Mouse (Mus musculus): ENCODE results near the gene Gm21969. TPM values are rescaled to one million over a fixed set of nuclear protein-coding genes. Genes with fewer than 3 reads are reported as not detected.
A peak's percentile ranks its signal among the peaks of the same experiment; 100 is the strongest.

Gm21969 gene
- total RNA-seq, 2 experiments from 2014 or later, result not detected

DNA sequence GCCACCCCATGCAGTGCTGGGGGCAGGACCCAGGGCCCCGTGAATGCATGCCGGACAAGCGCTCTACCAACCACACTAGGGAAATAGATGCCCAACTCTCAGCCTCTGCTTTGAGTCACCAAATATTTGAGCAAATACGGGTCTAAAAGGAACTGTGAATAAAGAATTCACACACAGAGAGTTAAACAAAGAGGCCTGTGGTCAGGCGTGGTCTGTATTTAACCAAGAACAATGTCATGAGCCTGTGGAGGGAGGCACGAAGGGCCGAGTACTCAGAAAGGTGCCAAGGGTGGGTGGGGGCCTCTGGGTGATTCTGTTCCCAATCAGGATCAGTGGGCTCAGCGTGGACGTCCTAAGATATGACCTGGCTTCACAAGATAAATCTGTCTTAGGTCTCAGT is 85.1 kb downstream of the Gm21969 start:
- TF ChIP-seq CTCF (IDR thresholded peaks at IDR 0.05), result no peak
- Histone ChIP-seq H3K27ac (no peak overlapping the region), H3K4me3 (no peak overlapping the region)
- no peak for DNase-seq (ENCODE audit: extremely low spot score in 1 of 2, low spot score in 2 of 2)
- intact Hi-C loops (cut with DNase I), result no loop called here

DNA sequence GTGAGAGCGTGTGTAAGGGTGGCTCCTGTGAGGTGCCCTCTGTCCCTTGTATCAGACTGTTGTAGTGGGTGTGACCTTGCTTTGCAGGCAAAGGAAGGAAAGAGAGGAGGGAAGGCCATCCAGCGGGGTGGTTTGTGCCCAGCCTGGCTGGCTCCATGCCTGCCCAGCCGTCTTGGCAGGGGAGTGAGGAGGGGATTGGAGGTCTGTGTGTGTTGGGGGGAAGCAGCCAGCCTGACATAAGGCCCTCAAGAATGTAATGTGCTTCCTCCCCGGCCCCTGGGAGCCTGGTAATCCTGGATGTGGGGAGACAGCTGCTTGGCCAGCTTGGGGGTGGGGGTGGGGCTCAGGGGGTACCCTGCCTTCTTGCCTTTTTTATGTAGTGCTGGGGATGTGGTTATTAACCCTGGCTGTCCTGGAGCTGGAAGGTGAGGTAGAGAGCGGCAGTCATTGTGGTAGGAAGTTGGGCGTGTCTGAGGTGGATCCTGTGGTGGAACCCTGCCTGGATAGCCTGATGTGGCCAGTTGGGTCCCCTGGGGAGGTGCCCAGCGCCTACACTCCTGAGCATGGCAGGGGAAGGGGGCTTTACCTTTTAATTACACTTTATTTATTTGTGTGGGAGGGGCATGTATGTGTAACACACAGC is 86.8 kb downstream of the Gm21969 start:
- no peak overlapping the region for H3K4me3 ChIP-seq
- intact Hi-C loops (cut with DNase I), result loop anchor here (10.0 kb wide), 1 partner anchor 285 kb away; no protein-coding TSS in a partner anchor
- no peak overlapping the region for H3K27ac ChIP-seq
- TF ChIP-seq CTCF (IDR thresholded peaks at IDR 0.05), result no peak
- no peak for DNase-seq (ENCODE audit: extremely low spot score in 1 of 2, low spot score in 2 of 2)

DNA sequence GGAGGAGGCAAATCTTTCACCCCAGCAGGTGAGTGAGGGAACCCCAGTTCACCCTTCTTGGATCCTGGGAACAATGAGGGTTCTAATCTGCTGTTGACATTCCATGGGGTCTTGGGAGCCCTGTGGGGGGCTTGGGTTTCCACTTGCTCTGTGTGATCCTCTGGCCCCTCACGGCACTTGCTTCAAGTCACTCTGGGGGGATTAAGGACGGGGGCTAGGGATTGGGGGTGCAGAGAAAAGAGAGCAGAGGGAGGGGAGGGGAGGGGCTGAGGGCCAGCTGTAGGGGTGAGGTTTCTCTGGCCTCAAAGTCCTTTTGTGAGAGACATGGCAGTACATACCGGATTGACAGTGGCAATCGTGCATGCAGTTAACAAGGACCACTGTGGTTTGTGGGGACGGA is 90.3 kb downstream of the Gm21969 start:
- Histone ChIP-seq H3K27ac (no peak overlapping the region), H3K4me3 (no peak overlapping the region)
- no peak for TF ChIP-seq CTCF (IDR thresholded peaks at IDR 0.05)
- intact Hi-C loops (cut with DNase I), result loop anchor here (10.0 kb wide), 1 partner anchor 281 kb away; no protein-coding TSS in a partner anchor
- no peak for DNase-seq (ENCODE audit: extremely low spot score in 1 of 2, low spot score in 2 of 2)

DNA sequence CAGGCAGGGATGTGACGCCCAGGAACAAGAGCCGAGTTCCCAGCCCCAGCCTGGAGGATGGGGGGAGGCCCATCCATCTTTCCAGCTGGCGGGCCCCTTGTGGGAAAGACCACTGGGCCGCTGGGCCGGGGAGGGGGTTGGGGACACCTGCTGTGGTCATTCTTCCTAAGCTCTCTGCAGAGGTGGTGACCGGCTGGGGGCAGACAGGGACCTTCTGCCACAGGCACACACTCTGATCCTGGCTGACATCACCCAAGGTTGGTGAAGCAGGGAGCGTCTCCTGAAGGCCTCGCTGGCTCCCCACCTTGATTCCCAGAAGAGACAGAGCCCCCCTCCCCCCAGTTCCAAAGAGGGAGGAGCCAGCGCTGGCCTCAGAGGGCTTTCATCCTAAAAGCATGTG is 94.8 kb downstream of the Gm21969 start:
- Histone ChIP-seq H3K27ac (no peak overlapping the region), H3K4me3 (no peak overlapping the region)
- no peak for DNase-seq (ENCODE audit: extremely low spot score in 1 of 2, low spot score in 2 of 2)
- no peak for TF ChIP-seq CTCF (IDR thresholded peaks at IDR 0.05)
- intact Hi-C loops (cut with DNase I), result loop anchor here (10.0 kb wide), 1 partner anchor 277 kb away; no protein-coding TSS in a partner anchor

DNA sequence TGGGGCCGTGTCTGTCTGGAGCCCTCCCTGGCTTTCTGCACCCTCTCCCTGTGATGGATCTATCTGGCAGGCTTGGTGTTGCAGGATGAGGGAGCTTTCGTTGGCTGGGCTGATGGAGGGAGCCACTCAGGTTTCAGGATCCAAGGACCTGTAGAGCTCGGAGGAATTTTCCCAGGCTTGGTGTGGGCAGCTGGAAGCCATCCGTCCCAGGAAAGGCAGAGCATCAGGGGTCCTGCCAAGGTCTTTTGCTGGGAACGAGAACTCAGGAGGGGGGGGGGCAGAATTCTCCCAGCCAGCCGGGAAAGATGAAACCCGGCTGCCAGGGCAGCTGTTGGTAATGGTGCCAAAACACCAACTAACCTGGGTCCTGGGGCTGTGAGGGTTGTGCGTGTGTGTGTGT is 95.6 kb downstream of the Gm21969 start:
- no peak overlapping the region for H3K4me3 ChIP-seq
- H3K27ac ChIP-seq, result no peak overlapping the region
- DNase-seq (ENCODE audit: extremely low spot score in 1 of 2, low spot score in 2 of 2), result no peak
- intact Hi-C loops (cut with DNase I), result loop anchor here (10.0 kb wide), 1 partner anchor 276 kb away; no protein-coding TSS in a partner anchor
- TF ChIP-seq CTCF (IDR thresholded peaks at IDR 0.05), result no peak

DNA sequence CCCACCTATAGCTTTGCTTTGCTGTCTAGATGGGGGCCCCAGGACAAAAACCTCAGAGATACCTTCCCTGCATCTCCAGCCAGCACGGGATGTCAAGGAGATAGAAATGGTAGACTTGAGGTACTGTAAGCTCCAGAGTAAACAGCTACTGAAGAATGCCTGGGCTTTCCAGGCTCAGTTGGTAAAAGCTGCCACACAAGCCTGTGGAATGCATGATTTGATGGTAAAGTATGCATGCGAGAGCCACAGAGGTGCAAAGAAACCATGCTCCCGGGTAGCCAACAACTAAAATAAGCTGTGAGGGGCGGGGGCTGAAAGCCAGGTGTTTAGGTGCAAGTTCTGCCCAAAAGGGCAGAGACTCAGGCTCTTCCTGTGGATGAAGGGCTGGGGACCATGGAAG is 99.9 kb downstream of the Gm21969 start:
- intact Hi-C loops (cut with DNase I), result loop anchor here (5.0 kb wide), 1 partner anchor 89 kb away; no protein-coding TSS in a partner anchor
- no peak for TF ChIP-seq CTCF (IDR thresholded peaks at IDR 0.05)
- no peak for DNase-seq (ENCODE audit: extremely low spot score in 1 of 2, low spot score in 2 of 2)
- no peak overlapping the region for H3K4me3 ChIP-seq
- H3K27ac ChIP-seq, result no peak overlapping the region

DNA sequence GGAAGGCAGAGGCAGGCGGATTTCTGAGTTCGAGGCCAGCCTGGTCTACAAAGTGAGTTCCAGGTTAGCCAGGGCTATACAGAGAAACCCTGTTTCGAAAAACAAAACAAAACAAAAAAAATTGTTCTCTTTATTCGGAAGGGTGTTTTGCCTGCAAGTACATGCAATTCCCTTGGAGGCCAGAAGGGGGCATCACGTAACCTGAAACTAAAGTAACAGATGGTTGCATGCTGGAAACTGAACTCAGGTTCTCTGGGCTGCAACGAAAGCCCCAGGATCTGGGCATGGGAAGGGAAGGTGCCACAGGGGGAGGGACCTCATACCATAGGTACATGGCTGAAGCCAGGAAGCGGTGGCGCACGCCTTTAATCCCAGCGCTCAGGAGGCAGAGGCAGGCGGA is 100.5 kb downstream of the Gm21969 start:
- intact Hi-C loops (cut with DNase I), result loop anchor here (5.0 kb wide), 1 partner anchor 89 kb away; no protein-coding TSS in a partner anchor
- TF ChIP-seq CTCF (IDR thresholded peaks at IDR 0.05), result peak; percentile 24
- no peak for DNase-seq (ENCODE audit: extremely low spot score in 1 of 2, low spot score in 2 of 2)
- Histone ChIP-seq H3K27ac (no peak overlapping the region), H3K4me3 (no peak overlapping the region)

DNA sequence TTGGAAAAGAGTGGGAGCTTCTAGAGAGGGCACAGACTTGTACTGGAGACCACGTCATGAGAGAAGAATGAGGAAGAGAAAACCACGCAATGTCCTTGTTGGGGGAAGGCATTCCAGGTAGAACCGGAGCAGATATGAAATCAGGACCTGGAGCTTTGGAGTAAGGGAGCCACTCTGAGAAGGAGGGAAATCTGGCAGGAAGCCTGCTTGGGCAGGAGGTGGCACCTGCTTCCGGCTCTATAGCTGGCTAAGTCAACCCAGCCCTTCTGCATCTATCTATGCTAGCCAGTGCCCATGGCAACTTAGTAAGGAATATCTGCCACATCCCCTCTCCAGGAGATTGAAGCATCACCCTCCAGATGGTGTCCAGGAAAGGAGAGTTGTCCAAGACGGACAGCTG is 103.0 kb downstream of the Gm21969 start:
- intact Hi-C loops (cut with DNase I), result no loop called here
- no peak for TF ChIP-seq CTCF (IDR thresholded peaks at IDR 0.05)
- no peak for DNase-seq (ENCODE audit: extremely low spot score in 1 of 2, low spot score in 2 of 2)
- H3K4me3 ChIP-seq, result no peak overlapping the region
- H3K27ac ChIP-seq, result no peak overlapping the region

DNA sequence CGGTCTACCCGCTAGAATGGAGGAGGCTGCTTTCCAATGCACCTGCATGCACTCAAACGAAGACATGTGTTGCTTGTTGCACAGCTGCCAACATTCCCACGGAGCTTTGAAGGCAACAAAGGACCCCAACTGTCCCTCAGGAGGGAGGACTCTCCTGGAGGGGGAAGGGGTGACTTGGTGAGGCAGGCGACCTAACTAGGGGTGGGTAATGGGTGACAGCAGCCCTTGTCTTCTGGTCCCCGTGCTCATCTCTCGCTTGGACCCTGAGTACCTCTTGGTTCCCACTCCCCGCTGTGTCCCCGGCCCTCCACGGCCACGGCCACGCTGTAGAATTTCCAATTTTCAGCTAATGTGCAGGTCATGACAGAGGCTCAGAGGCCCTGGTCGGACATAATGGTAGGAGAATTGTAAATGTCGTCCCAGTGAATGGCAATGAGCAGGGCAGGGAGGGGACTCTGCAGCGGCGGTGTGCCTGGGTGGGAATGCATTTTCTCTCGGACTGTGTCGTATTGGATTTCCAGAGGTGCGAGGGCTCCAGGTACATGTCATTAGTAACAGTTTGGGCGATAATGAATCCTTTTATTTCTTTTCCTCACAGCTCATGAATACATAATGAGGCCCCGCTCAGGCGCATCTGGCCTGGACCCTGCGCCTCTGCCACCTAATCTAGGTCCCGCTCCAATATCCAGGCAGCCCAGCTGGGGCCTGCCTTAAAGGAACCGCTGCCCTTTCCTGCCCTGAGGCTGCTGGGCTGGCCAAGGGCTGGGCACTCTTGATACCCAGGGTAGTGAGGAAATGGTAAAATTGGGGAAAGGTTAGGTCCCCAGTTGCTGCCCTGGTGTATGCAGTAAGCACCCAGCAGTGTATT is 107.7 kb downstream of the Gm21969 start:
- Histone ChIP-seq H3K4me3 (no peak overlapping the region), H3K27ac (no peak overlapping the region)
- intact Hi-C loops (cut with DNase I), result no loop called here
- no peak for TF ChIP-seq CTCF (IDR thresholded peaks at IDR 0.05)
- no peak for DNase-seq (ENCODE audit: extremely low spot score in 1 of 2, low spot score in 2 of 2)

Small RNA genes within 50 kb of the gene (microRNA-seq; reads per million reads assigned to microRNA genes)
- gene Gm25571 (0 reads per million in 2 experiments), gene Mir7020 (1.9 reads per million in 2 experiments)

Other genes with a start within 250 kb of the Gm21969 start
- 10 to 100 TPM; 18.8 to 20.0 TPM for gene Iffo2, start 72.6 kb upstream of the Gm21969 start, total RNA-seq (2021)
- 10 to 100 TPM; 16.9 to 17.0 TPM for gene Aldh4a1, start 19.7 kb downstream of the Gm21969 start, total RNA-seq (2021)
- not detected for gene Tas1r2, start 50.4 kb downstream of the Gm21969 start, total RNA-seq (2021)
- gene Pax7, start 230.3 kb downstream of the Gm21969 start, total RNA-seq (2021), result not detected